Comparison of ENCODE assay signal across 21 mouse cellular contexts in the genomic region with DNA sequence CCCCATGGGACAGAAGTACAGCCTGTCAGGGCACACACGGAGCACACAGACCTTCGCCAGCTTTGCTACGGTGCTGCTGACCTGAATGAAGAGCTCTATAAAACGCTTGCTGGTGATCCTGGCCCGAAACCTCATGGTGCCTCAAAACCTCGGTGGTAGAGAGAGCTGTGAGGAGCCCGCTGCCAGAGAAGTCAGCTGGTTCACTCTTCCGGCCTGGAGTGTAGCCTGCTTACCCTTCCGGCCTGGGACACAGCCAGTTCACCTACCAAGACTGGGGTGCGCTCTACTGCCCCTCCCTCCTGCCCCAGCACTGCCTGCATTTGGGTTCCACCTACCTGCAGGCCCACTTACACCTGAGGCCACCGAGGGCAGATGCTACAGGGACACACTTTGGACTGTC. TPM values are rescaled to one million over a fixed set of nuclear protein-coding genes. Genes with fewer than 3 reads are reported as not detected.
DNase-seq lines count a peak whose midpoint lies in the region; ATAC-seq lines count a peak whose summit lies in the region.
"Had no signal": no experiment of that assay in that cellular context is flagged by ENCODE, and none has a peak within 500 bp of the region (broad histone marks: within the 10 kb centered on the region; RNA-seq: fewer than 3 reads in every experiment).

A gene (minus strand): TSS at position 220 of the 400 bp plus-strand sequence.

- no peak within 1 kb of the TSS for H3K4me3 ChIP-seq in midbrain, embryonic 11.5 days (ENCODE audit: low read depth, low read length)
- no peak within 1 kb of the TSS for H3K4me3 ChIP-seq in midbrain, embryonic 16.5 days (ENCODE audit: low read depth, low read length)
- H3K4me3 ChIP-seq in hindbrain, embryonic 12.5 days, result no peak within 1 kb of the TSS
- H3K4me3 ChIP-seq: embryonic facial prominence, embryonic 15.5 days; gastrocnemius, adult 2 months; hindbrain, embryonic 10.5 days; limb, embryonic 15.5 days; liver, embryonic 15.5 days had no signal

- no peak within 1 kb of the TSS for H3K27ac ChIP-seq in midbrain, embryonic 11.5 days (ENCODE audit: low read depth, low read length)
- H3K27ac ChIP-seq in midbrain, embryonic 16.5 days (ENCODE audit: low read length), result no peak within 1 kb of the TSS
- no peak within 1 kb of the TSS for H3K27ac ChIP-seq in hindbrain, embryonic 12.5 days
- H3K27ac ChIP-seq: embryonic facial prominence, embryonic 15.5 days; hindbrain, embryonic 10.5 days; limb, embryonic 15.5 days; liver, embryonic 15.5 days had no signal

- DNase-seq in cerebellum, postnatal 14 days, result peak; percentile 10 to 11
- DNase-seq in cerebellum, adult 9-10 months, result no peak
- DNase-seq in midbrain, embryonic 11.5 days (ENCODE audit: low spot score, missing footprints), result peak; percentile 35
- DNase-seq in ES-CJ7 (ENCODE audit: low read depth, low spot score), result peak; percentile 7
- DNase-seq: adrenal gland, postnatal 25 days; kidney, adult 2 months; right cerebral cortex, adult 18-20 months; spleen, adult 18-20 months; thymus, postnatal 14 days had no signal

- WGBS in midbrain, embryonic 11.5 days, result 92% methylated on average over 11 of the region's 11 CpGs
- 96% methylated on average over 11 of the region's 11 CpGs for WGBS in midbrain, embryonic 16.5 days
- 91% methylated on average over 11 of the region's 11 CpGs for WGBS in hindbrain, embryonic 12.5 days

- no peak within 1 kb of the TSS for H3K9ac ChIP-seq in midbrain, embryonic 11.5 days (ENCODE audit: low read length)
- H3K9ac ChIP-seq in midbrain, embryonic 16.5 days (ENCODE audit: low read depth, low read length), result no peak within 1 kb of the TSS
- no peak within 1 kb of the TSS for H3K9ac ChIP-seq in hindbrain, embryonic 12.5 days
- H3K9ac ChIP-seq: embryonic facial prominence, embryonic 15.5 days; limb, embryonic 15.5 days; liver, embryonic 15.5 days had no signal

- H3K4me1 ChIP-seq in midbrain, embryonic 11.5 days (ENCODE audit: control insufficient read depth, insufficient read depth, low read length), result 0 out of 2 replicates have a peak, but pooled peaks cover 2% of the 10 kb centered on the region
- no peaks in the 10 kb centered on the region for H3K4me1 ChIP-seq in midbrain, embryonic 16.5 days (ENCODE audit: control insufficient read depth, insufficient read depth, low read length)
- H3K4me1 ChIP-seq in hindbrain, embryonic 12.5 days, result no peaks in the 10 kb centered on the region
- H3K4me1 ChIP-seq: hindbrain, embryonic 10.5 days had no signal

- no peak for ATAC-seq in midbrain, embryonic 11.5 days (ENCODE audit: low FRiP score)
- ATAC-seq in midbrain, embryonic 16.5 days, result no peak
- ATAC-seq in megakaryocyte progenitor cell, adult 5-6 weeks (replicated peaks; ENCODE audit: poor library complexity), result peak; percentile 18
- ATAC-seq in hindbrain, embryonic 12.5 days (ENCODE audit: low FRiP score), result no peak
- no peak for ATAC-seq in granulocyte monocyte progenitor cell, adult 5-6 weeks (replicated peaks; ENCODE audit: poor library complexity, severe bottlenecking)
- ATAC-seq: forebrain, embryonic 16.5 days; Patski had no signal

- no peaks in the 10 kb centered on the region for H3K9me3 ChIP-seq in midbrain, embryonic 11.5 days (ENCODE audit: control insufficient read depth, low read length)
- no peaks in the 10 kb centered on the region for H3K9me3 ChIP-seq in midbrain, embryonic 16.5 days (replicated peaks; ENCODE audit: control insufficient read depth, low read length, poor library complexity, severe bottlenecking)
- H3K9me3 ChIP-seq in hindbrain, embryonic 12.5 days (replicated peaks), result no peaks in the 10 kb centered on the region
- H3K9me3 ChIP-seq: embryonic facial prominence, embryonic 15.5 days; hindbrain, embryonic 10.5 days; limb, embryonic 15.5 days; liver, embryonic 15.5 days had no signal

- H3K36me3 ChIP-seq in midbrain, embryonic 11.5 days (ENCODE audit: control insufficient read depth, insufficient read depth, low read length), result 0 out of 2 replicates have a peak, but pooled peaks cover 4% of the 10 kb centered on the region
- H3K36me3 ChIP-seq in midbrain, embryonic 16.5 days (ENCODE audit: control insufficient read depth, insufficient read depth, low read length), result peaks cover 3% of the 10 kb centered on the region; the same call in 1 of the 2 replicates
- no peaks in the 10 kb centered on the region for H3K36me3 ChIP-seq in hindbrain, embryonic 12.5 days
- H3K36me3 ChIP-seq: embryonic facial prominence, embryonic 15.5 days; limb, embryonic 15.5 days; liver, embryonic 15.5 days had no signal

- H3K27me3 ChIP-seq in midbrain, embryonic 11.5 days (ENCODE audit: control insufficient read depth, insufficient read depth, low read length), result no peaks in the 10 kb centered on the region
- H3K27me3 ChIP-seq in midbrain, embryonic 16.5 days (ENCODE audit: control insufficient read depth, insufficient read depth, low read depth, low read length), result no peaks in the 10 kb centered on the region
- no peaks in the 10 kb centered on the region for H3K27me3 ChIP-seq in hindbrain, embryonic 12.5 days
- H3K27me3 ChIP-seq: embryonic facial prominence, embryonic 15.5 days; limb, embryonic 15.5 days; liver, embryonic 15.5 days; Patski had no signal

- H3K4me2 ChIP-seq in midbrain, embryonic 11.5 days, result no peak within 1 kb of the TSS
- H3K4me2 ChIP-seq in midbrain, embryonic 16.5 days (ENCODE audit: low read length), result no peak within 1 kb of the TSS
- H3K4me2 ChIP-seq in hindbrain, embryonic 12.5 days (replicated peaks), result no peak within 1 kb of the TSS
- H3K4me2 ChIP-seq: embryonic facial prominence, embryonic 15.5 days; limb, embryonic 15.5 days; liver, embryonic 15.5 days had no signal

RNA-seq across cellular contexts. Expression of the gene that starts here (rescaled TPM):
- polyA plus RNA-seq in midbrain, embryonic 11.5 days (2014; fragmentation: Nextera tagmentation; extraction: Ambion mirVana), result 0.14 TPM in 1 of 2 replicates, not detected in the other
- not detected in 2 replicates for polyA plus RNA-seq in midbrain, embryonic 16.5 days (2015; fragmentation: Nextera tagmentation; extraction: Ambion mirVana)
- total RNA-seq in megakaryocyte progenitor cell, adult 5-6 weeks (2015), result 1.1 and 1.4 TPM in 2 replicates
- total RNA-seq in megakaryocyte progenitor cell, adult 5-6 weeks (2017), result 0.62 and 1.0 TPM in 2 replicates
- polyA plus RNA-seq in hindbrain, embryonic 12.5 days (2016; fragmentation: Nextera tagmentation; extraction: Ambion mirVana), result not detected in 2 replicates
- total RNA-seq in granulocyte monocyte progenitor cell, adult 5-6 weeks (2014; fragmentation: Nextera tagmentation), result 1.7 TPM in 1 of 2 replicates, not detected in the other
- 1.6 TPM in 1 of 2 replicates, not detected in the other for total RNA-seq in granulocyte monocyte progenitor cell, adult 5-6 weeks (2017)
- polyA plus RNA-seq: embryonic facial prominence, embryonic 15.5 days; forebrain, embryonic 16.5 days; heart, embryonic 16.5 days; hindbrain, embryonic 10.5 days; kidney, adult 2 months; limb, embryonic 15.5 days; liver, embryonic 15.5 days; Patski had no signal

Comparison
In these comparisons a context has a peak if more than half of its experiments do, and no peak if none do; other contexts are left out.
1. Peak in DNase-seq in midbrain, embryonic 11.5 days; RNA of the gene not detected or under 1 TPM.